Mouse (Mus musculus) liver, adult 2 months (tissue): ENCODE measurements at regions not wholly inside any gene's neighbourhood (a gene's known extent, or its start where the extent isn't known, plus 50 kb on each side); places are given as distances from the start of the nearest gene placed in this dataset.

ENCODE experiments used
- CTCF ChIP-seq: fragments of 200-500 bp; IDR thresholded peaks from 2 replicates; pipeline ENCODE4 v1.5.1; 2011; ENCODE audit warnings: low read depth, low read length, control low read depth
- POLR2A ChIP-seq: fragments of 200-500 bp; IDR thresholded peaks from 2 replicates; pipeline ENCODE4 v1.6.1; 2011; ENCODE audit warnings: low read length, control low read depth; ENCODE audit not compliant: insufficient read depth; ENCODE audit errors: extremely low read depth

DNA sequence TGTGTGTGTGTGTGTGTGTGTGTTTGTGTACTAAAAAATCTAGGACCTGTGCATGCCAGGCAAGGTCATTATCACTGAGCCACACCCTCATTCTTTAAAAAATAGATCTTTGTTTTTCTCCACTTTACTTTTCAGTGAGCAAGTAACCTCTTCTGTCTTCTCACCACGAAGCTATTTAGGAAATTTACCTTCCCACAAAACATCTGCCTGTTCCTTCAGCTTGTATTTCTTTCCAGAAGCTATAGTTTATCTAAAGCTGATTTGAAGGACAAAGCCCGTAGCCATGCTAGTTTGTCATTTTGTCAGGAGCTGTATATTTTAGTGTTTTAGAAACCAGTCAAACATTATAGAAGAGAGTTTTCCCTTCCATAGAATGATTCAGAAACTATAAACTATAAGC is 455.0 kb downstream of the Wdr20rt start:
- no peak for TF ChIP-seq CTCF
- no peak for TF ChIP-seq POLR2A
